Mouse (Mus musculus) spleen, postnatal 36 days (tissue): ENCODE results near the gene Vmn2r114.
"Not testable (repeated sequence)": the region's sequence is repeated elsewhere in the genome, so short reads cannot be mapped to it uniquely, and the experiment has no call there.

Source experiments
- DNase-seq, 2 experiments: peaks; one replicate each; pipeline ENCODE4 v3.0.0; 2022; ENCODE audit warnings: low spot score in 2 of 2, mixed read lengths in 1 of 2

Vmn2r114 gene

GRCm38 (mm10) chr17:23312437-23312836 is at the start of gene Vmn2r114:
Vmn2r114 (minus strand) TSS chr17:23312537.
- not testable (repeated sequence) for DNase-seq

DNA sequence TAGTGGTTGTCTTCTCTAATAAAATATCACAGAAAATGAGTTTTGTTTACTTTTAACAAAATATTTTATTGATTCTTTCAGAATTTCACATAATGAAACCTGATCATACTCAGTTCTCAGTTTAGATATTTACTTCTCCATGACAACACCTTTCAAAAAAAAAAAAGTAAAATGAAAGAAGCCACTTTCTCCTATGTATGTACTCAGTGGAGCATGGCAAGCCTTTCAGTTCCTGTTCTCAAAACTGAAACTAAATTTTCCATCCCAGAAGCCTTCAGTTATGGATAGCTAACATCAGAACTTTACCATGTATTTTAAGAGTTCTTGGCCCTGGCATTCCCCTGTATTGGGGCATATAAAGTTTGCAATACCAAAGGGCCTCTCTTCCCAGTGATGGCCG is 39.3 kb upstream of the Vmn2r114 start:
- no peak for DNase-seq

DNA sequence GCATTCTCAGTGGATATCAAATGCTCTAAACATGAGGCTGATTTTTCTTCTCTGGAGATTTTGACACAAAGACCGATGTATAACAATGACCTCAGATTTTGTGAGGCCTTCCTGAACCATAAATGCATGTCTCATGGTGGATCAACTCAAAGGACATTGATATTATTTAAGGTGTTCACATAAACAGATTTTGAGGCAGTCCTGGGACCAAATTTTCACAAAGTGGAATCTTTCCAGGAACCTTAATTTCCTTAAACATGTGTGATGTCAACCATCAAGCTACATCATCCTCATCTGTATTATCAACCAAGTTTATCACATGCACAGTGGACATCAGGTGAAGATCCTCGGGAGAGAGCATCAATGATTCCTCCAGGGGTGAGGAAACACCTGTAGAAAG is 31.1 kb upstream of the Vmn2r114 start, which contains the start of gene Vmn2r115:
Gene Vmn2r115 (plus strand): TSS at position 301 of the 400 bp plus-strand sequence.
- DNase-seq, result not testable (repeated sequence)

DNA sequence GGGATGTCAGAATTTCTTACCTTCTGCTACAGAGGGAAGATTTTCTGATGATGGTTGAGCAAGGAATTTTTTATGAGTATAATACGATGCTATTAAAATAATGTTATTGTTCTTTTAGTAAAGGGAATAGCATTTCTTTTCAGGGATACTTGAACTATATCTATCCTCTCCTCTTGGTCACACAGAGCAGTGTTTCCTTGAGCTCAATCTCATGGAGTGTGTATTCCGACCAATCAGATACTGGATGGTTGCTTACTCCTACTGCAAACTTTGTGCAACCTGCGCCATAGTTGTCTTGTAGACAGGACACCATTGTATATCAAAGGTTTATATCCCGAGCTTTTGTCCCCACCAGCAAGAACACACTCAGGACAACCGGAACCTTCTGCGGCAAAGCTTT is 18.3 kb upstream of the Vmn2r114 start:
- DNase-seq, result no peak
